In the genomic region with DNA sequence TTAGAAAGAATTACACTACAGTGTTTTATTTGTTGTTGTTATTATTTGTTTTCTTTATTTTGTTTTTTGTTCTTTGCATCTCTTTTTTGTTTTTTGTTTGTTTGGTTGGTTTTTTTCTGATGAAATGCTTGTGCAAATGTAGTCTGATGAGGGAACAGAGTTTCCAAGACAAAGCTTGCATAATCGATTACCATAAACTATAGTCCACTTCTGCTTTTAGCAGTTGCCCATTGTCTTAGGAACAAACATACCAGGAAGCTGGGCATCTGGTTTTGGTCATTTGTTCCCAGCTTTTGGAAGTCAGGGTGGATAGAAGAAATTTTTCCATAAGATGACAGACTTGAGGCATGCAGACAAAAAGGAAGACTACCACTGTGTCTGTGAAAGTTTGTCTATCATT, we compare ENCODE assay signal across 17 mouse cellular contexts.
"Had no signal": no experiment of that assay in that cellular context is flagged by ENCODE, and none has a peak within 500 bp of the region (broad histone marks: within the 10 kb centered on the region; RNA-seq: fewer than 3 reads in every experiment).

No protein-coding gene starts in this region.

- ATAC-seq: liver, embryonic 12.5 days; liver, postnatal 0 days; lung, postnatal 0 days; midbrain, embryonic 13.5 days; midbrain, embryonic 15.5 days; midbrain, embryonic 16.5 days had no signal

- DNase-seq: left cerebral cortex, postnatal 4 days; liver; liver, embryonic 13.5 days; liver, postnatal 0 days; lung, adult 18-20 months; lung, adult 2 months; lung, embryonic 14.5 days; lung, postnatal 10 days; lung, postnatal 14 days; lung, postnatal 36 days; lung, postnatal 4 days; midbrain, embryonic 14.5 days had no signal
